Mouse (Mus musculus): ENCODE data around the gene 4930523C07Rik.

- TF ChIP-seq POLR2A (IDR thresholded peaks at IDR 0.05; ENCODE audit: low read depth, low read length): no peak
- TF ChIP-seq CTCF (IDR thresholded peaks at IDR 0.05; ENCODE audit: extremely low read depth, insufficient read depth, insufficient read length, insufficient replicate concordance): no peak
Observed at GRCm38 (mm10) chr1:160086651-160087050, 42.5 kb downstream of the 4930523C07Rik start.

Measured in spleen, adult 2 months (tissue).